Mouse (Mus musculus) cerebral cortex, adult 2 months (tissue): ENCODE data around the gene Kcnmb1.

Experiments used
- WGBS: fragments of 180-500 bp; shearing (Covaris S2); methylation state at CpG from one replicate; pipeline ENCODE4 v1.1.7; 2018; 5-methylcytosine and 5-hydroxymethylcytosine counted together

Gene Kcnmb1

GRCm38 (mm10) chr11:34000416-34000815 is 37.6 kb downstream of the Kcnmb1 start:
- WGBS: 93% methylated on average over 3 of the region's 3 CpGs

DNA sequence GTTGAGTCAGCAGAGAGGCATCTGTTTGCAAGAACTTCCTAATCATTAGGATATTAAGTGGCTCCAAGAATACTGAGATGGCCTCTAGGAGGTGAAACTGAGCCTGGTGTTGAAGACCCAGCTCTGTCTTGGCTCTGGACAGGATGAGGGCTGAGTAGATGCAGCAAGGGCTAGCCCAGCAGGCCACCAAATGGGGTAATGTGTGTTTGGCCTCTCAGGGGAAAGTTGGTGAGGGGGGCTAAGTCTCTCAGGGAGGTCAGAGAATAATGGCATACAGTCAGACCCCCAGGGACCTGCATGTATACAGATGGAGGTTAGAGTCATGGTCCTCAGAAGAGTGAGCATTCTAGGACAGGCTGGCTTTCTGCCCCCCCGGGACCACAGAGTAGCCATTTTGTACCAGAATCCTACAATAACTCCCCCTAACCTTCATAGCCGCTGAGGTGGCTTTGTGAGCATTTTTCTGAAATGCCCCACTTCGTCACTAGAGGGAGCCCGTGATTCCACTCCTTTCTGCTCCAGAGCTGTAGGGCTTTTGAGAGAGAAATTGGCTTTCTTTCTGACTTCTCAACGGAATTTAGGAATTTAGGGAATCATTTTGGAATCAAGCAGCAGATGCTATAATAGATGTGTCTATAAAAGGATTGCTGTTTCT is 39.3 kb downstream of the Kcnmb1 start:
- WGBS: 6% methylated on average over 5 of the region's 5 CpGs

DNA sequence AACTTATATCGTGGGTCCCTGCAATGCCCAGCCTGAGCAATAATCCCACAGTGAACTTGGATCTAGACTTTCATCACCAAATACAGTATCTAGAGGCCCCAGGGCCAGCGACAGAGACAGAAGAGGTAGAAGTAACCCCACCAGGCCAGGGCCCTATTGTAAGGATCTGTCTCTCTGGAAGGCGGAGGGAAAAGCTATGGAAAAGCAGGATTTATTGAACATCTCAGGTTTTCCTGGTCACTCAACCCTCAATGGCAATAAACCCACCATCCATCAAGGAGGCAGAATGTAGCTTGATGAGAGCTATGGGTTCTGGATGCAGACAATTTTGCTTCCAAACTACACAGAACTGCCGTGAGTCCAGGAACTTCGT is 39.8 kb downstream of the Kcnmb1 start:
- 74% methylated on average over 5 of the region's 5 CpGs for WGBS

DNA sequence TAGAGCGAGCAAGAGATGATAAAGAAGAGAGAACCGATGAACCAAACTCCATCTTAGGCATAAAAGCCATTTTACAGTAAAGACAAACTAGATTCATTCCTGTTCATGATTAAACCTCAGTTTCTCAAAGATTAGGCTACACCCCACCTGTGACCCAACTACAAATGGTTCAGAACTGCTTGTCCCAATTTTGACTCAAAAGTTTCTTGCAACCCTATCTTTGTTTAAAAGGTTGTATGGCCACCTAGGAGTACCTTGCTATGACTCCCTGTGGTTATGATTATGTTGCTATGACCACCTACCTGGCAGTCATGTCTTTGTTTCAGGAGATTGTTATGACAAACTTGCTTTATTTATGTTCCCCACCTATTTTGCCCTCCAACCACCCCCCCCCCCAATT is 44.8 kb downstream of the Kcnmb1 start:
- 92% methylated on average over 2 of the region's 2 CpGs for WGBS

DNA sequence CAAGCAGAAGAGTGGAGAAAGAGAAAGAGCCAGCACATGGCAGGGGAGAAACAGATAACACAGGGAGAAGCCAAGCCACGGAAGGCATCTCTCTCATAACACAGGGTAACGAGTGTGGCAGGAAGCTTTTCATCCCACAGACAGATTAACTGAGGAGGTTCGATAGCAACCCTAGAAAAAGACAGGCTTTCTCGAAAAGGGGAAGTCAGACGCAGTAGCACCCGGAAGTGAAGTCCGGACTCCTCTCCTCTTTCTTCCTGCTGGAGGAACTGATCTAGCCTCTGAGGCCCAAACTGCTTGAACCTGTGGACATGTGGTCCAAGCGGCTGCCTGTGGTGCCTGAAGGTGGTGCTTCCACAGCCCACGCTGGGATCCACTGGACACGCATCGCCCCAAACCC is 45.4 kb downstream of the Kcnmb1 start:
- WGBS: 88% methylated on average over 11 of the region's 11 CpGs

DNA sequence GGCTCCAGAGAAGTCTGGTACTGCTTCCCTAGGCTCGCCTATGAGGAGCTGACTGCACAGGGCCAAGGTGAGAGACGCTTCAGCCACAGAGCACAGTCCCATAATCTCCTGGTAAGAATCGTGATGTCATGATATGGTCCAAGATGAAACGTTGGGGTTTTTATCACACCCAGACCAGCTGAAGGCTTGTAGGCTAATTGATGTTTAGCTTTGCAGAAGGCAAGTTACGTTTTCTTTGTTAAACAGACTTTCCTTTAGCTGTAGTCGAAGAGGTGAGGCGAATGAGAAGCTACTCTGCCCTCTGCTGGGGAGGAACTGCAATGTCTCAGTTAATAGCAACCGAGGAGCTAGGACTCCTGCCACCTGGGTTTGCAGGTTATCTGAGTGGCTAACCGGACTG is 45.9 kb downstream of the Kcnmb1 start:
- 37% methylated on average over 9 of the region's 9 CpGs for WGBS

- WGBS: 73% methylated on average over 12 of the region's 12 CpGs
Observed at GRCm38 (mm10) chr11:34009316-34010087, 46.7 kb downstream of the Kcnmb1 start.

GRCm38 (mm10) chr11:34010133-34010858 is 47.5 kb downstream of the Kcnmb1 start:
- WGBS: 79% methylated on average over 7 of the region's 7 CpGs

DNA sequence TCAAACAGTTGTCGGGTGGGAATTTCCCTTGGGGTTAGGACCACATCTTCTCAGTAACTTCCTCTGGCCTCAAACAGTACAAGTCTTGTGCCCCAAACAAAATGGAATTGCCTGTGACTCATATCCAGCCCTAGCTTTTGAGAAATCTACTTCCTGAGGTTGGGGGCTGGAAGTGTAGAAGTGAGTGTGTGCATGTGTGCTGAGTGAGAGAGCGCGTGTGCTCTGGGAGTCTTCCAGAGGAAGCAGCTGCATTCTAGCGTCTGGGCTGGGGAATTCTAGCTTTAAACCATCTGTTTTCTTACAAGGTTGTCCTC is 48.0 kb downstream of the Kcnmb1 start:
- WGBS: 43% methylated on average over 4 of the region's 4 CpGs

DNA sequence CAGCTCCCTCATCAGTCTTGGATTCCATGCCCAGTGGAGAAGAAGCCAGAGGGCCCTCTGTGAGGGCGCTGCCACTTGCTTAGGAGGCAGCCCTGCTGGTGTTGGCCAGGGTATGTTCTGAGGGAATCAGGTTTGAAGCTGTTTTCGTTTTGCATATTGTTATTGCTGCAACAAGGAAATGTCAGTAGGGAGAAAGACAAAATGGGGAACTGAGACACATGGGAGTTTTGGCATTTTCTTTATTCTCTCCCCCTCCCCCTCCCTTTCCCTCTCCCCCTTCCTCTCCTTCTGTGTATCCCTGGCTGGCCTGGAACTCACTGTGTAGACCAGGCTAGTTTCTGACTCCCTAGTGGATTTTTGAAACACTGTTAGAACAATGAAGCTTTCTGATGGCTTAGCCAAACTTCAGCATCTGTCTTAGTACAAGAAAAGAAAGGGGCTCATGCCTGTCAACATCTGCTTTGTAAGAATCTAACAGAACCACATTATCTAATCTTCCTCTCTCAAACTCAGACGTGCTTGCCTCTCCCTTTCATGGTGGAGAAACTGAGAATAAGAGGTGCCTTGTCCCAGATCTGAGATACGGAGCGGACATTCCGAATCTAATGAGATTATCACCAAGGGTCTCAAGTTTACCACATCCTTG is 49.3 kb downstream of the Kcnmb1 start:
- WGBS: 74% methylated on average over 6 of the region's 6 CpGs
